Mouse (Mus musculus) MEL (cell line): ENCODE measurements around the gene Foxj3.

Source experiments
- CHD2 ChIP-seq: IDR thresholded peaks from 2 replicates; pipeline ENCODE4 v1.6.1; 2011; ENCODE audit warnings: low read length, improper control_type of control experiment
- CTCF ChIP-seq, 3 experiments: IDR thresholded peaks in 2 of 3; conservative IDR thresholded peaks in 1 of 3; 2 replicates each; pipeline ENCODE4 v1.5.1; 2011 to 2012; ENCODE audit warnings: low read length in 3 of 3, low read depth in 2 of 3, mild to moderate bottlenecking in 2 of 3, improper control_type of control experiment in 1 of 3, inconsistent platforms in 1 of 3, mixed read lengths in 1 of 3, moderate library complexity in 1 of 3; ENCODE audit not compliant: control insufficient read depth in 1 of 3, insufficient read depth in 1 of 3, poor library complexity in 1 of 3, severe bottlenecking in 1 of 3
- GATA1 ChIP-seq: IDR thresholded peaks from 2 replicates; pipeline ENCODE4 v1.6.1; 2011; ENCODE audit warnings: low read depth, low read length, improper control_type of control experiment
- KAT2A ChIP-seq: conservative IDR thresholded peaks from 2 replicates; pipeline ENCODE4 v1.6.1; 2012; ENCODE audit warnings: low read depth, low read length, improper control_type of control experiment, inconsistent platforms
- MAZ ChIP-seq: IDR thresholded peaks from 2 replicates; pipeline ENCODE4 v1.6.1; 2012; ENCODE audit warnings: low read depth, mild to moderate bottlenecking, inconsistent platforms, low read length, improper control_type of control experiment
- MXI1 ChIP-seq: IDR thresholded peaks from 2 replicates; pipeline ENCODE4 v1.6.1; 2011; ENCODE audit warnings: mild to moderate bottlenecking, low read depth, low read length, improper control_type of control experiment
- NRF1 ChIP-seq: IDR thresholded peaks from 2 replicates; pipeline ENCODE4 v1.6.1; 2014; ENCODE audit warnings: low read depth, mild to moderate bottlenecking, inconsistent platforms, low read length, improper control_type of control experiment, moderate library complexity; ENCODE audit not compliant: poor library complexity, insufficient read depth, severe bottlenecking
- POLR2A ChIP-seq, 2 experiments: IDR thresholded peaks; 2 replicates each; pipeline ENCODE4 v1.6.1; 2011 to 2012; ENCODE audit warnings: low read length in 2 of 2, mild to moderate bottlenecking in 2 of 2, control low read depth in 1 of 2, improper control_type of control experiment in 1 of 2, low read depth in 1 of 2, moderate library complexity in 1 of 2; ENCODE audit not compliant: control insufficient read depth in 1 of 2, insufficient read depth in 1 of 2, poor library complexity in 1 of 2
- USF1 ChIP-seq: IDR thresholded peaks from 2 replicates; pipeline ENCODE4 v1.6.1; 2014; ENCODE audit warnings: low read depth, mild to moderate bottlenecking, inconsistent platforms, low read length, improper control_type of control experiment, moderate library complexity

GRCm38 (mm10) chr4:119668596-119668995, 131.8 kb downstream of the Foxj3 start:
- TF ChIP-seq CTCF (IDR thresholded peaks at IDR 0.05 in 2 of 3, conservative IDR thresholded peaks at IDR 0.05 in 1 of 3; ENCODE audit: control insufficient read depth in 1 of 3, insufficient read depth in 1 of 3, low read depth in 2 of 3, low read length in 3 of 3, poor library complexity in 1 of 3, severe bottlenecking in 1 of 3) = no peak
- TF ChIP-seq CHD2 = no peak
- TF ChIP-seq GATA1 = no peak
- no peak for TF ChIP-seq KAT2A
- TF ChIP-seq MXI1 = no peak
- no peak for TF ChIP-seq NRF1
- no peak for TF ChIP-seq POLR2A (IDR thresholded peaks at IDR 0.05; ENCODE audit: control insufficient read depth in 1 of 2, insufficient read depth in 1 of 2, low read depth in 1 of 2, low read length in 2 of 2, poor library complexity in 1 of 2)
- TF ChIP-seq MAZ = no peak
- no peak for TF ChIP-seq USF1
